Mouse (Mus musculus): ENCODE data around the gene Rrp12. TPM values are rescaled to one million over a fixed set of nuclear protein-coding genes. Genes with fewer than 3 reads are reported as not detected.

The Rrp12 gene
- polyA plus RNA-seq, 1 experiment from 2014 or later = 16.7 TPM

DNA sequence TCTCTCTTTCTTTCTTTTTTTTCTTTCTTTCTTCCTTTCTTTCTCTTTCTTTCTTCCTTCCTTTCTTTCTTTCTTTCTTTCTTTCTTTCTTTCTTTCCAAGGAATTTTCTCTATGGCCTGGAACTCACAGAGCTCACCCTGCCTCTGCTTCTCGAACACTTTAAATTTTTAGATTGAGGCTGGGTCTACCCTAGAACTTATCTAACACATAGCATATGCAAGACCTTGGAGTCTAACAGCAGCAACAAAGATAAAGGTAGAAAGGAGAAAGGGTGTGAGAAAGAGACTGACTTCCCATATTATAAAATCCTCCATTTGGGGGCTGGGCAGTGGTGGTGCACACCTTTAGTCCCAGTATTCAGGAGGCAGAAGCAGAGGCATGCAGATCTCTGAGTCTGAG is 73.4 kb downstream of the Rrp12 start:
- Histone ChIP-seq H3K4me2 (replicated peaks) (no peak overlapping the region), H3K9me3 (replicated peaks) (no peaks in the 10 kb centered on the region), H3K4me1 (0 out of 2 replicates have a peak, but pooled peaks cover 1% of the 10 kb centered on the region), H3K27me3 (no peaks in the 10 kb centered on the region), H3K27ac (replicated peaks) (no peak overlapping the region), H3K4me3 (replicated peaks) (no peak overlapping the region), H3K36me3 (no peaks in the 10 kb centered on the region), H3K9ac (no peak overlapping the region)
- no peak for ATAC-seq (ENCODE audit: insufficient number of reproducible peaks, low FRiP score, low TSS enrichment, low read depth)
- 87% methylated on average over 1 of the region's 1 CpGs for WGBS

DNA sequence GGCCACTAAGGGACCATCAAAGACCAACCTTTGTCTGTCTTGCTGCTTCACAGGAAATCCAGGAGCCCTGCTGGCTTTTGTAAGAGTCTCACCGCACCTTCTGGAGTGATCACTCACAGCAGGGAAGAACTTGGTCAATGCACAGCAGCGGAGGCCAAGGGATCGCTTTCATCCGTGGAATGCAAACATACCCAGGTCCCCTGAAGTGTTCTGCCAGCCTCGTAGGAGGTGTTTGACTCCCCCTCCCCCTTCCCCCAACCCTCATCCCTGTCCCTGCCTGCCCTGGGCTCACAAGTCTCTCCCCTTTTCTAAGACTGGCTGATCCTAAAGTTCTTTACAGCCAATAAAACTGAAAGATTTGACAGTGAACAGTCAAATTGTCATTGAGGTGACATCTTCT is 74.5 kb downstream of the Rrp12 start:
- H3K4me2 ChIP-seq (replicated peaks) = no peak overlapping the region
- H3K4me1 ChIP-seq = peaks cover 13% of the 10 kb centered on the region; the same call in 1 of the 2 replicates
- H3K9ac ChIP-seq = no peak overlapping the region
- no peaks in the 10 kb centered on the region for H3K9me3 ChIP-seq (replicated peaks)
- no peak overlapping the region for H3K4me3 ChIP-seq (replicated peaks)
- WGBS = 13% methylated on average over 5 of the region's 5 CpGs
- ATAC-seq (ENCODE audit: insufficient number of reproducible peaks, low FRiP score, low TSS enrichment, low read depth) = no peak
- no peak overlapping the region for H3K27ac ChIP-seq (replicated peaks)
- no peaks in the 10 kb centered on the region for H3K27me3 ChIP-seq
- H3K36me3 ChIP-seq = no peaks in the 10 kb centered on the region

DNA sequence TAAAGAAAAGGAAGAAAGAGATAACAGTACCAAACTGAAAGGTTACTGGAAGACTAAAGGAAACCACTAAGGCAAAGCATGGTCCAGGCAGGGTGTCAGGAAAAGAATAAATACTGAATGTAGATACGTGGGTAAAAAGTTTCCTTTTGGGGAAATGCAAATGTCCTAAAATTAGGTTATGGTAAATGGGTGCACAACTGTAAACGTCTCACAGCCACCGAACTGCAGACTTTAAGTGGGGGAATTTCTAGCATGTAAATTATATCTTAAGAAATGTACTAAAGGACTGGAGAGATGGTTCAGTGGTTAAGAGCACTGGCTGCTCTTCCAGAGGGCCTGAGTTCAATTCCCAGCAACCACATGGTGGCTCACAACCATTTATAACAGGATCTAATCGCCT is 77.2 kb downstream of the Rrp12 start:
- Histone ChIP-seq H3K27me3 (no peaks in the 10 kb centered on the region), H3K4me3 (replicated peaks) (no peak overlapping the region), H3K36me3 (no peaks in the 10 kb centered on the region), H3K9ac (no peak overlapping the region), H3K4me1 (peaks cover 15% of the 10 kb centered on the region; the same call in 1 of the 2 replicates), H3K27ac (replicated peaks) (no peak overlapping the region), H3K4me2 (replicated peaks) (no peak overlapping the region), H3K9me3 (replicated peaks) (no peaks in the 10 kb centered on the region)
- no peak for ATAC-seq (ENCODE audit: insufficient number of reproducible peaks, low FRiP score, low TSS enrichment, low read depth)
- WGBS = 81% methylated on average over 4 of the region's 4 CpGs

DNA sequence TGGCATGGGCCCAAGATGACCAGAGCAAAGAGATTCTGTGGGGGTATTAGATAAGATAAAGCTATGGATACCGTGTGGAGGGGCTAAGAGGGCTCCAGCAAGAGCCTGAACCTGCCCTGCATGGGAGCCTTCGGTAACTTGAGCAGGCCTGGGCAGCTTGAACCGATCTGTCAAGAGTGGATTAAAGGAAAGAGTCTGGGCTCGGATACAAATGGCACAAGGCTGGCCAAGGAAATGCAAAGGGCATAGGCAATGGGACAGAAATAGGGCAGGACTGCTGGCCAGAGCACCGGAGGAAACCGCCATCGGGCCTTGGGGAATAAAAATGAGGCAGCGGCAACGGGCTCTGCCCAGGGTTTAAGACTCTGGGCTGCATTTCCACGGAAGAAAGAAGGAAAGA is 78.6 kb downstream of the Rrp12 start:
- H3K4me3 ChIP-seq (replicated peaks) = no peak overlapping the region
- H3K27me3 ChIP-seq = no peaks in the 10 kb centered on the region
- H3K4me1 ChIP-seq = peaks cover 15% of the 10 kb centered on the region; the same call in 1 of the 2 replicates
- 0 out of 2 replicates have a peak overlapping the region, but pooled peaks have one; percentile 8 for H3K4me2 ChIP-seq (replicated peaks)
- no peaks in the 10 kb centered on the region for H3K9me3 ChIP-seq (replicated peaks)
- 38% methylated on average over 10 of the region's 10 CpGs for WGBS
- no peaks in the 10 kb centered on the region for H3K36me3 ChIP-seq
- peak overlapping the region; percentile 71 for H3K27ac ChIP-seq (replicated peaks)
- peak; percentile 70; the same call in 1 of the 2 replicates for ATAC-seq (ENCODE audit: insufficient number of reproducible peaks, low FRiP score, low TSS enrichment, low read depth)
- no peak overlapping the region for H3K9ac ChIP-seq

DNA sequence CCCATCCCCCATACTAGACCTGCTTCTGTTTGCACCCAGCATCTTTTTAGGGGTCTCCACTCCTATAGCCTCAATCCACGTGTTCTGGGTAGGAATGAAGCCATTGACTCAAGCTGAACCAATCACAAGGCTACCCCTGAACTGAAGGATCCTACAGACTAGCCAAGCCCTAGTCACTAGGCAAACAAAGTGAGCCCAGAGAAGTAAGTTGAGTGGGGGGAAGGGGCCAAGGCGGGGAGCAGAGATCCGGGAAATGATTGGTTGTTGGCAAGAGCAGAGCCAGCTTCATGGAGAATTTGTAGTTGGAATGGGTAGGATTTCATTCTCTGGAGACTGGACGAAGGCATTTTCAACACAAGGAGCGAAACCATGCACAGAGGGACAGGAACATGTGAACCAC is 79.1 kb downstream of the Rrp12 start:
- Histone ChIP-seq H3K27ac (replicated peaks) (peak overlapping the region; percentile 71), H3K9me3 (replicated peaks) (no peaks in the 10 kb centered on the region), H3K4me2 (replicated peaks) (0 out of 2 replicates have a peak overlapping the region, but pooled peaks have one; percentile 8), H3K36me3 (no peaks in the 10 kb centered on the region), H3K4me3 (replicated peaks) (no peak overlapping the region), H3K27me3 (no peaks in the 10 kb centered on the region), H3K9ac (no peak overlapping the region), H3K4me1 (peaks cover 15% of the 10 kb centered on the region; the same call in 1 of the 2 replicates)
- 37% methylated on average over 5 of the region's 5 CpGs for WGBS
- peak; percentile 71; the same call in 1 of the 2 replicates for ATAC-seq (ENCODE audit: insufficient number of reproducible peaks, low FRiP score, low TSS enrichment, low read depth)

DNA sequence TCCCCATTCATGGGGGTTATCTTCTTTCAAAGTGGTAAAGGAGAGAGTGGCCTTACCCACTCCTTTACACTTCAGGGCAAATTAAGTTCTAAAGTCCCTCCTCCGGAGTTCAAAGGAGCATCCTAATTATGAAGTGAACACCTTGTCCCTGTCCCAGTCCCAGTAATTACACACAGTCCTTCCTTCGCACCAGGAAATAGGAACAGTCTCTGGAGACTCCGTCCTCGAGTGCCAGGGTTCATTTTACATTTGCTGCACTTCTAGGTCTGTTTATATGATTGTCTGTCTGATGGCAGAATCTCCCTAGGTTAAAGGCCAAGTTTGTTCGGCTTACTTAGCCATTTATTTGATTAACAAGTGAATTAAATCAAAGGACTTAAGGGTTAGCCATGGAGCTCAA is 79.6 kb downstream of the Rrp12 start:
- Histone ChIP-seq H3K36me3 (no peaks in the 10 kb centered on the region), H3K4me3 (replicated peaks) (no peak overlapping the region), H3K9ac (no peak overlapping the region), H3K27ac (replicated peaks) (no peak overlapping the region), H3K9me3 (replicated peaks) (no peaks in the 10 kb centered on the region), H3K4me2 (replicated peaks) (no peak overlapping the region), H3K4me1 (peaks cover 15% of the 10 kb centered on the region; the same call in 1 of the 2 replicates), H3K27me3 (no peaks in the 10 kb centered on the region)
- no peak for ATAC-seq (ENCODE audit: insufficient number of reproducible peaks, low FRiP score, low TSS enrichment, low read depth)
- WGBS = 42% methylated on average over 5 of the region's 5 CpGs

DNA sequence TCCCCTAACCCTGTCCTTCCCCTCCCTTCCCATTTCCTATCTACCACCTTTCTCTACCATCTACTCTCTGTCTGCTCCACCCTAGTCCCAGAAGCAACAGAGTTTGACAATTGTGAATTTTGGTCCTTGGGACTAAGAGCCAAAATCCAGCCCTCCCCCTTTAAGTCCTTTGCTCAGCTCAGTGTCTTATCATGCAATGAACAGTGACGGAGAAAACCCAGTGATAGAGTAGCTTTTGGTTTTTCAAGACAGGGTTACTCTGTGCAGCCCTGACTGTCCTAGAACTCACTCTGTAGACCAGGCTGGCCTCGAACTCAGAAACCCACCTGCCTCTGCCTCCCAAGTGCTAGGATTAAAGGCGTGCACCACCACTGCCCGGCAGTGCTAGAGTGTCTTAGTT is 82.6 kb downstream of the Rrp12 start:
- Histone ChIP-seq H3K9me3 (replicated peaks) (no peaks in the 10 kb centered on the region), H3K36me3 (no peaks in the 10 kb centered on the region), H3K4me3 (replicated peaks) (no peak overlapping the region), H3K4me2 (replicated peaks) (no peak overlapping the region), H3K27ac (replicated peaks) (no peak overlapping the region), H3K9ac (no peak overlapping the region), H3K4me1 (peaks cover 15% of the 10 kb centered on the region; the same call in 1 of the 2 replicates), H3K27me3 (no peaks in the 10 kb centered on the region)
- WGBS = 82% methylated on average over 4 of the region's 4 CpGs
- no peak for ATAC-seq (ENCODE audit: insufficient number of reproducible peaks, low FRiP score, low TSS enrichment, low read depth)

Other genes with a start within 250 kb of the Rrp12 start
- gene Slit1, start 152.5 kb downstream of the Rrp12 start, polyA plus RNA-seq (2015; fragmentation: Nextera tagmentation; extraction: Ambion mirVana) = 0.64 and 1.1 TPM in 2 replicates
- gene Arhgap19, start 94.1 kb downstream of the Rrp12 start, polyA plus RNA-seq (2015; fragmentation: Nextera tagmentation; extraction: Ambion mirVana) = 17.3 and 17.5 TPM in 2 replicates
- 6.6 and 7.0 TPM in 2 replicates for gene Frat1, start 66.2 kb downstream of the Rrp12 start, polyA plus RNA-seq (2015; fragmentation: Nextera tagmentation; extraction: Ambion mirVana)
- gene Frat2, start 48.0 kb downstream of the Rrp12 start, polyA plus RNA-seq (2015; fragmentation: Nextera tagmentation; extraction: Ambion mirVana) = 5.6 and 7.1 TPM in 2 replicates
- gene Pgam1, start 15.8 kb upstream of the Rrp12 start, polyA plus RNA-seq (2015; fragmentation: Nextera tagmentation; extraction: Ambion mirVana) = 568 and 639 TPM in 2 replicates
- gene Exosc1, start 37.2 kb upstream of the Rrp12 start, polyA plus RNA-seq (2015; fragmentation: Nextera tagmentation; extraction: Ambion mirVana) = 71.5 and 72.8 TPM in 2 replicates
- 87.2 and 92.4 TPM in 2 replicates for gene Zdhhc16, start 37.3 kb upstream of the Rrp12 start, polyA plus RNA-seq (2015; fragmentation: Nextera tagmentation; extraction: Ambion mirVana)
- gene Mms19, start 85.0 kb upstream of the Rrp12 start, polyA plus RNA-seq (2015; fragmentation: Nextera tagmentation; extraction: Ambion mirVana) = 35.2 and 42.0 TPM in 2 replicates
- 33.2 and 34.2 TPM in 2 replicates for gene Ubtd1, start 85.6 kb upstream of the Rrp12 start, polyA plus RNA-seq (2015; fragmentation: Nextera tagmentation; extraction: Ambion mirVana)
- gene Ankrd2, start 139.8 kb upstream of the Rrp12 start, polyA plus RNA-seq (2015; fragmentation: Nextera tagmentation; extraction: Ambion mirVana) = 1.6 and 1.9 TPM in 2 replicates
- gene Hoga1, start 149.4 kb upstream of the Rrp12 start, polyA plus RNA-seq (2015; fragmentation: Nextera tagmentation; extraction: Ambion mirVana) = 1.7 TPM in 2 replicates
- 0.16 TPM in 1 of 2 replicates, not detected in the other for gene 4933411K16Rik, start 156.1 kb upstream of the Rrp12 start, polyA plus RNA-seq (2015; fragmentation: Nextera tagmentation; extraction: Ambion mirVana)
- gene Morn4, start 190.2 kb upstream of the Rrp12 start, polyA plus RNA-seq (2015; fragmentation: Nextera tagmentation; extraction: Ambion mirVana) = 29.0 and 30.0 TPM in 2 replicates
- 27.1 and 28.0 TPM in 2 replicates for gene Pi4k2a, start 194.3 kb upstream of the Rrp12 start, polyA plus RNA-seq (2015; fragmentation: Nextera tagmentation; extraction: Ambion mirVana)
- 51.0 and 53.6 TPM in 2 replicates for gene Avpi1, start 232.9 kb upstream of the Rrp12 start, polyA plus RNA-seq (2015; fragmentation: Nextera tagmentation; extraction: Ambion mirVana)